Mouse (Mus musculus) CH12.LX (cell line): ENCODE measurements around the gene Amh. TPM values are rescaled to one million over a fixed set of nuclear protein-coding genes. Genes with fewer than 3 reads are reported as not detected.

ENCODE experiments used
- DNase-seq: peaks from one replicate; pipeline ENCODE4 v3.0.0-alpha.2; 2013; ENCODE audit errors: extremely low read depth
- H3K27ac ChIP-seq: 2 replicates; pipeline ENCODE4 v1.5.1; 2012; ENCODE audit warnings: low read depth, mild to moderate bottlenecking, control low read depth, moderate library complexity; ENCODE audit not compliant: insufficient read depth
- H3K27me3 ChIP-seq: replicated peaks from 2 replicates; pipeline ENCODE3; 2012; ENCODE audit warnings: inconsistent platforms
- H3K36me3 ChIP-seq, 2 experiments: replicated peaks in 1 of 2; 2 replicates each; pipeline versions ENCODE3 to v1.6.1; 2012; ENCODE audit warnings: inconsistent platforms in 1 of 2, low read length in 1 of 2, mild to moderate bottlenecking in 1 of 2, mixed read lengths in 1 of 2, moderate library complexity in 1 of 2; ENCODE audit not compliant: control insufficient read depth in 1 of 2, insufficient read depth in 1 of 2
- H3K4me1 ChIP-seq, 2 experiments: 2 replicates each; pipeline ENCODE4 v1.6.1; 2012; ENCODE audit warnings: inconsistent platforms in 1 of 2, moderate library complexity in 1 of 2; ENCODE audit not compliant: insufficient read depth in 2 of 2, control insufficient read depth in 1 of 2
- H3K4me2 ChIP-seq: 2 replicates; pipeline ENCODE4 v1.6.1; 2012; ENCODE audit warnings: low read depth, mild to moderate bottlenecking, control low read depth; ENCODE audit not compliant: poor library complexity, insufficient read depth, severe bottlenecking
- H3K4me3 ChIP-seq, 3 experiments: fragments of 150-350 bp in 1 of 3; sonication (generic) in 1 of 3; replicated peaks in 1 of 3; 2 replicates each; pipeline versions ENCODE3 to v1.5.1; 2011 to 2012; ENCODE audit warnings: low read depth in 2 of 3, low read length in 2 of 3, mild to moderate bottlenecking in 2 of 3, moderate library complexity in 2 of 3, control low read depth in 1 of 3, improper control_type of control experiment in 1 of 3, inconsistent platforms in 1 of 3, mixed read lengths in 1 of 3; ENCODE audit not compliant: poor library complexity in 1 of 3
- H3K79me2 ChIP-seq: replicated peaks from 2 replicates; pipeline ENCODE4 v1.6.1; 2012; ENCODE audit warnings: mild to moderate bottlenecking, moderate library complexity; ENCODE audit not compliant: control insufficient read depth, poor library complexity, insufficient read depth, severe bottlenecking; ENCODE audit errors: extremely low read depth
- H3K9ac ChIP-seq: 2 replicates; pipeline ENCODE4 v1.6.1; 2012; ENCODE audit warnings: low read depth, mild to moderate bottlenecking, control low read depth, moderate library complexity; ENCODE audit not compliant: insufficient read depth
- H3K9me3 ChIP-seq: replicated peaks from 2 replicates; pipeline ENCODE3; 2012; ENCODE audit warnings: low read length, inconsistent platforms, mixed read lengths
- CHD2 ChIP-seq: IDR thresholded peaks from 2 replicates; pipeline ENCODE4 v1.6.1; 2011; ENCODE audit warnings: low read length, improper control_type of control experiment
- CTCF ChIP-seq, 2 experiments: IDR thresholded peaks in 1 of 2; conservative IDR thresholded peaks in 1 of 2; 2 replicates each; pipeline ENCODE4 v1.5.1; 2011 to 2012; ENCODE audit warnings: low read depth in 2 of 2, low read length in 2 of 2, improper control_type of control experiment in 1 of 2, inconsistent platforms in 1 of 2, mild to moderate bottlenecking in 1 of 2, moderate library complexity in 1 of 2
- HCFC1 ChIP-seq: IDR thresholded peaks from 2 replicates; pipeline ENCODE4 v1.6.1; 2012; ENCODE audit warnings: low read depth, mild to moderate bottlenecking, inconsistent platforms, low read length, improper control_type of control experiment
- IRF4 ChIP-seq: IDR thresholded peaks from 2 replicates; pipeline ENCODE4 v1.6.1; 2014; ENCODE audit warnings: low read depth, mild to moderate bottlenecking, inconsistent platforms, low read length, improper control_type of control experiment
- JUN ChIP-seq: IDR thresholded peaks from 2 replicates; pipeline ENCODE4 v1.6.1; 2011; ENCODE audit warnings: low read depth, mild to moderate bottlenecking, low read length, improper control_type of control experiment, moderate library complexity; ENCODE audit not compliant: insufficient read depth
- KAT2A ChIP-seq: IDR thresholded peaks from 2 replicates; pipeline ENCODE4 v1.6.1; 2012; ENCODE audit warnings: low read length, improper control_type of control experiment, inconsistent platforms; ENCODE audit not compliant: insufficient replicate concordance
- MAFK ChIP-seq: IDR thresholded peaks from 2 replicates; pipeline ENCODE4 v1.6.1; 2011; ENCODE audit warnings: low read length, improper control_type of control experiment; ENCODE audit not compliant: insufficient replicate concordance
- MAX ChIP-seq: IDR thresholded peaks from 2 replicates; pipeline ENCODE4 v1.6.1; 2011; ENCODE audit warnings: low read length, improper control_type of control experiment
- MAZ ChIP-seq: IDR thresholded peaks from 2 replicates; pipeline ENCODE4 v1.6.1; 2012; ENCODE audit warnings: low read depth, mild to moderate bottlenecking, inconsistent platforms, low read length, improper control_type of control experiment, moderate library complexity
- MXI1 ChIP-seq: IDR thresholded peaks from 2 replicates; pipeline ENCODE4 v1.6.1; 2011; ENCODE audit warnings: mild to moderate bottlenecking, low read depth, low read length, improper control_type of control experiment
- MYC ChIP-seq: IDR thresholded peaks from 2 replicates; pipeline ENCODE4 v1.6.1; 2011; ENCODE audit warnings: low read depth, mild to moderate bottlenecking, improper control_type of control experiment, low read length
- NRF1 ChIP-seq: IDR thresholded peaks from 2 replicates; pipeline ENCODE4 v1.6.1; 2014; ENCODE audit warnings: low read depth, mild to moderate bottlenecking, inconsistent platforms, low read length, improper control_type of control experiment, moderate library complexity
- PAX5 ChIP-seq: IDR thresholded peaks from 2 replicates; pipeline ENCODE4 v1.6.1; 2012; ENCODE audit warnings: low read length, inconsistent platforms, mixed read lengths
- POLR2A ChIP-seq: IDR thresholded peaks from 2 replicates; pipeline ENCODE4 v1.6.1; 2011; ENCODE audit warnings: low read depth, mild to moderate bottlenecking, improper control_type of control experiment, low read length
- POLR2AphosphoS2 ChIP-seq: IDR thresholded peaks from 2 replicates; pipeline ENCODE4 v1.6.1; 2011; ENCODE audit warnings: low read depth, low read length, improper control_type of control experiment
- RAD21 ChIP-seq: IDR thresholded peaks from 2 replicates; pipeline ENCODE4 v1.6.1; 2011; ENCODE audit warnings: low read depth, mild to moderate bottlenecking, low read length, improper control_type of control experiment, moderate library complexity
- RCOR1 ChIP-seq: conservative IDR thresholded peaks from 2 replicates; pipeline ENCODE4 v1.6.1; 2012; ENCODE audit warnings: low read depth, mild to moderate bottlenecking, inconsistent platforms, low read length, improper control_type of control experiment
- SMC3 ChIP-seq: IDR thresholded peaks from 2 replicates; pipeline ENCODE4 v1.6.1; 2011; ENCODE audit warnings: low read depth, low read length, improper control_type of control experiment
- USF1 ChIP-seq: IDR thresholded peaks from 2 replicates; pipeline ENCODE4 v1.6.1; 2014; ENCODE audit warnings: low read depth, mild to moderate bottlenecking, inconsistent platforms, low read length, improper control_type of control experiment
- ZKSCAN1 ChIP-seq: IDR thresholded peaks from 2 replicates; pipeline ENCODE4 v1.6.1; 2012; ENCODE audit warnings: low read depth, inconsistent platforms, low read length, improper control_type of control experiment, borderline replicate concordance
- ZMIZ1 ChIP-seq: IDR thresholded peaks from 2 replicates; pipeline ENCODE4 v1.6.1; 2012; ENCODE audit warnings: low read depth, mild to moderate bottlenecking, inconsistent platforms, low read length, improper control_type of control experiment
- ZNF384 ChIP-seq: IDR thresholded peaks from 2 replicates; pipeline ENCODE4 v1.6.1; 2012; ENCODE audit warnings: low read depth, low read length, improper control_type of control experiment, inconsistent platforms
- dilution Hi-C: fragments of 300-500 bp; cut with MboI; formaldehyde crosslinking; loops from 2 replicates; pipeline ENCODE4 v1.14.3; 2020; ENCODE audit warnings: low sequenced_read_pairs; ENCODE audit not compliant: extremely low pct_unique_long_range_greater_than_20kb, extremely low pct_ligation_motif_present
- in situ Hi-C: fragments of 300-500 bp; cut with MboI; formaldehyde crosslinking; loops from 3 replicates; pipeline ENCODE4 v1.14.3; 2019; ENCODE audit warnings: low sequenced_read_pairs, low pct_ligation_motif_present, low pct_unique_long_range_greater_than_20kb, mixed read lengths
- polyA plus RNA-seq: library from polyadenylated mRNA; unstranded; fragments of >175 nt; gene quantifications from 2 replicates; pipeline ENCODE4 v1.2.1, GENCODE M21; 2012; ENCODE audit warnings: low read depth; ENCODE audit not compliant: insufficient read length
- total RNA-seq, 2 experiments: library from RNA; depleted of rRNA; stranded (reverse); fragments of 300-350 nt in 1 of 2; fragments of >200 nt in 1 of 2; gene quantifications; 2 replicates each; pipeline ENCODE4 v1.2.3; 2012 to 2014

The Amh gene
- total and polyA plus RNA-seq, 3 experiments: 0.43 to 1.1 (median 0.59) TPM

- Histone ChIP-seq H3K4me1 (peaks cover 4 to 10% of the 10 kb centered on the region in 2 experiments; a peak in 2 of 4 replicates), H3K27ac (no peak overlapping the region)
- TF ChIP-seq POLR2AphosphoS2 (no peak), POLR2A (no peak), IRF4 (no peak)
- TF ChIP-seq, all 38 proteins: peak for 0
- no peaks in the 10 kb centered on the region for H3K9me3 ChIP-seq
- DNase-seq: no peak
- dilution Hi-C loops: no loop called here
- H3K79me2 ChIP-seq: no peaks in the 10 kb centered on the region
- H3K36me3 ChIP-seq: peaks cover 89 to 100% of the 10 kb centered on the region in 2 experiments
- in situ Hi-C loops: no loop called here
- H3K9ac ChIP-seq: no peak overlapping the region
- no peak overlapping the region for H3K4me3 ChIP-seq
- no peak overlapping the region for H3K4me2 ChIP-seq
- no peaks in the 10 kb centered on the region for H3K27me3 ChIP-seq
Observed at GRCm38 (mm10) chr10:80777123-80777522, 27.9 kb upstream of the Amh start.

DNA sequence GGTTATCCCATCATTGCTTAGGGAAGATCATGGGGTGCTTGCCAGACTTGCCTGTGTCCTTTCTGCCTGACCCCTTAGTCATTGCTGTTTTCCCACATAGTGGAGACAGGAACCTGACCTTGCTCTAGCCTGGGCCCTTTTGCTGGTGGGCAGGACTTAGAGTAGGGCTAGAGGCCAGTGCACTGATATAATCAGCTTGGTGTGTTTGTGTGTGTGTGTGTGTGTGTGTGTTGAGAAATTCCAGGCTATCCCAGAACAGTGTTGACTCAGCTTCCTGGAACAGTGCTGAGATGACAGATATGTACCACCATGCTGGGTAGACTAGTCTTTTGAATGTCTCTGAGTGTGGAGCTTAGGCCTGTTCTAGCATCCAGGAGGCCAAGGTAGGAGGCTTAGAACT, 25.5 kb upstream of the Amh start:
- peaks cover 89 to 100% of the 10 kb centered on the region in 2 experiments for H3K36me3 ChIP-seq
- H3K79me2 ChIP-seq: no peaks in the 10 kb centered on the region

DNA sequence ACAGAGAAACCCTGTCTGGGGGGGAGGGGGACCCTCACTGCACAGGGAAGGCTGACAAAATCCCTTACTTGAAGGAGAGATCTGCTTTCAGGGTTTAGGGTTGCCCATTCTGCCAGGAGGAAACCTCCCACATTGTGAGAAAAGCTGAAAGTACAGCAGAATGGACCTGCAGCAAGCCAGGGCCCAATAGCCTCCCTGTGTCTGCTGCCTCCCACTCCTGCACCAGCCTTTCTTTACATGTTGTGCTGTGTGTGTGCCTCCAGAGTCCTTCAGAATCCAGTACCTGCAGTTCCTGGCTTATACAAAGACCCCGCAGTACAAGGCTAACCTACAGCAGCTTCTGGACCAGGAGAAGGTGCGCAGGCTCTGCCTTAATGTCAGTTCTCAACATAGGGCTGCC, 20.7 kb upstream of the Amh start:
- Histone ChIP-seq H3K27me3 (no peaks in the 10 kb centered on the region), H3K4me3 (no peak overlapping the region), H3K27ac (no peak overlapping the region), H3K4me2 (no peak overlapping the region), H3K79me2 (no peaks in the 10 kb centered on the region), H3K9ac (no peak overlapping the region), H3K4me1 (no peaks in the 10 kb centered on the region), H3K9me3 (no peaks in the 10 kb centered on the region), H3K36me3 (peaks cover 94 to 100% of the 10 kb centered on the region in 2 experiments)
- dilution Hi-C loops: no loop called here
- no peak for DNase-seq
- TF ChIP-seq MXI1 (no peak), HCFC1 (no peak), PAX5 (no peak), MYC (no peak), POLR2A (no peak), MAX (no peak), CHD2 (no peak), USF1 (no peak), SMC3 (no peak), ZKSCAN1 (no peak), RAD21 (no peak), MAFK (no peak), MAZ (no peak), NRF1 (no peak), CTCF (conservative IDR thresholded peaks at IDR 0.05 in 1 of 2, IDR thresholded peaks at IDR 0.05 in 1 of 2; ENCODE audit: low read depth in 2 of 2, low read length in 2 of 2) (no peak)
- in situ Hi-C loops: no loop called here

More for the DNA sequence above, 25.5 kb upstream of the Amh start:
- Histone ChIP-seq H3K4me3 (no peak overlapping the region), H3K4me1 (peaks cover 0 to under 1% of the 10 kb centered on the region in 2 experiments; a peak in 2 of 4 replicates), H3K27ac (no peak overlapping the region), H3K9ac (no peak overlapping the region), H3K4me2 (no peak overlapping the region), H3K27me3 (no peaks in the 10 kb centered on the region), H3K9me3 (no peaks in the 10 kb centered on the region)
- no peak for DNase-seq
- dilution Hi-C loops: no loop called here
- in situ Hi-C loops: no loop called here
- TF ChIP-seq POLR2AphosphoS2: no peak
- no peak for TF ChIP-seq JUN
- no peak for TF ChIP-seq ZNF384
- TF ChIP-seq RCOR1: no peak
- TF ChIP-seq PAX5: no peak
- TF ChIP-seq CHD2: no peak
- no peak for TF ChIP-seq ZMIZ1
- no peak for TF ChIP-seq KAT2A
- TF ChIP-seq, all 38 proteins: peak for 0
